ENCODE assay signal across 35 mouse cellular contexts in genomic region chr2:155852536-155852935, GRCm38 (mm10). TPM values are rescaled to one million over a fixed set of nuclear protein-coding genes. Genes with fewer than 3 reads are reported as not detected.
"Had no signal": no experiment of that assay in that cellular context is flagged by ENCODE, and none has a peak within 500 bp of the region (broad histone marks: within the 10 kb centered on the region; RNA-seq: fewer than 3 reads in every experiment).

No protein-coding gene starts in this region.

- H3K27ac ChIP-seq: heart, adult 2 months; heart, embryonic 13.5 days; heart, embryonic 15.5 days; hindbrain, embryonic 10.5 days; hindbrain, embryonic 12.5 days; hindbrain, embryonic 13.5 days; hindbrain, embryonic 14.5 days; hindbrain, embryonic 15.5 days; hindbrain, postnatal 0 days; intestine, embryonic 15.5 days; kidney, embryonic 15.5 days; kidney, postnatal 0 days; layer of hippocampus, adult 2 months had no signal

- ATAC-seq: hindbrain, embryonic 16.5 days; hindbrain, postnatal 0 days; inflammation-experienced regulatory T-cells, adult 6 months; intestine, embryonic 15.5 days; intestine, embryonic 16.5 days had no signal

- H3K4me1 ChIP-seq: heart, embryonic 12.5 days; heart, embryonic 13.5 days; heart, embryonic 15.5 days; hindbrain, embryonic 10.5 days; hindbrain, embryonic 12.5 days; hindbrain, embryonic 13.5 days; hindbrain, embryonic 15.5 days; intestine, embryonic 15.5 days; kidney, embryonic 15.5 days had no signal

- H3K4me3 ChIP-seq: heart, adult 2 months; heart, embryonic 12.5 days; heart, embryonic 13.5 days; heart, embryonic 15.5 days; hindbrain, embryonic 10.5 days; hindbrain, embryonic 12.5 days; hindbrain, embryonic 13.5 days; hindbrain, embryonic 15.5 days; intestine, embryonic 15.5 days; kidney, embryonic 15.5 days; layer of hippocampus, adult 2 months had no signal

- H3K4me2 ChIP-seq: heart, embryonic 11.5 days; heart, embryonic 12.5 days; heart, embryonic 13.5 days; heart, embryonic 15.5 days; hindbrain, embryonic 12.5 days; hindbrain, embryonic 13.5 days; hindbrain, embryonic 14.5 days; hindbrain, embryonic 15.5 days; intestine, embryonic 15.5 days; kidney, embryonic 15.5 days had no signal

- H3K9me3 ChIP-seq: heart, embryonic 12.5 days; heart, embryonic 13.5 days; heart, embryonic 15.5 days; hindbrain, embryonic 10.5 days; hindbrain, embryonic 12.5 days; hindbrain, embryonic 13.5 days; hindbrain, embryonic 15.5 days; intestine, embryonic 15.5 days; kidney, embryonic 15.5 days had no signal

- DNase-seq: heart, adult 18-20 months; heart, adult 2 months; heart, postnatal 10 days; heart, postnatal 14 days; heart, postnatal 36 days; heart, postnatal 4 days; kidney, adult 11 months; kidney, adult 18-20 months; kidney, adult 2 months; kidney, adult 8-10 months; kidney, adult 9 months; kidney, postnatal 10 days; kidney, postnatal 14 days; kidney, postnatal 25 days; kidney, postnatal 36 days; kidney, postnatal 4 days; layer of hippocampus, adult 9-11 months; layer of hippocampus, postnatal 36 days had no signal

- H3K9ac ChIP-seq: heart, embryonic 12.5 days; heart, embryonic 13.5 days; heart, embryonic 15.5 days; hindbrain, embryonic 12.5 days; hindbrain, embryonic 13.5 days; hindbrain, embryonic 14.5 days; hindbrain, embryonic 15.5 days; intestine, embryonic 15.5 days; kidney, embryonic 15.5 days had no signal

- H3K27me3 ChIP-seq: heart, embryonic 12.5 days; heart, embryonic 13.5 days; heart, embryonic 15.5 days; hindbrain, embryonic 12.5 days; hindbrain, embryonic 13.5 days; hindbrain, embryonic 15.5 days; intestine, embryonic 15.5 days; kidney, embryonic 15.5 days had no signal

RNA-seq across cellular contexts. Expression of gene Fam83c, which starts 17.9 kb away (rescaled TPM):
- polyA plus RNA-seq: heart, adult 2 months; inflammation-experienced regulatory T-cells, adult 6 months; kidney, adult 2 months had no signal
